16 mouse cellular contexts compared by ENCODE assay signal in the genomic region with DNA sequence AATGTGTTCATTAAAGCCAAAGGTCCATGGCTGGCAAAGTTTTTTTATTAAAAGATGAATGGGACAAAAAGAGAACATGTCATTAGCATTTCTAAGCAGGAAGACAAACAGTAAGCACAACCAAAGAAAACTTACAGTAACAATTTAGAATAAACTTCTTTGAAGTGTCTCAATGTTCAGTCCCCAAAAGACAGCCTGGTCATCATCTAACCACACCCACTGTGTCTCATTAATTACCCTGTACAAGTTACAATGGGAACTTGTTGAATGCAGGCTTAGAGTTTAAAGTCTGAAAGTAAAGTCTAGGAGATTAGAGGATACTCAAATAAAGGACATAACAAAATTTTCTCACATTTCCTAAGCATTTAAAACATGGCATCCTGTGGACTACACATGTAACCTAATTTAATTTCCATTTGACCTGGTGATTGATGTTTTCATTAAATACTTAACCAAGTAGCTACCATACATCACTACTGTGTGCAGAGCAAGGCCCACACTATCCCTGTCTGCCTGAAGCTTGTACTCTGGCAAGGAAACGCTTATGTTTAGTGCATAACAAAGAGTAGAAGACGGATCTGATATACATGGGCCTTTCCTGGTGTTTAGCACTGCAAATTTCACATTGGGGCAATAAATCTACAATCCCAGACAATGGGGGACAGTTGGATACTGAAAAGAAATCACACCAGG.
"Had no signal": no experiment of that assay in that cellular context is flagged by ENCODE, and none has a peak within 500 bp of the region (broad histone marks: within the 10 kb centered on the region; RNA-seq: fewer than 3 reads in every experiment).

No protein-coding gene starts in this region.

- DNase-seq: kidney, adult 18-20 months; kidney, postnatal 10 days; kidney, postnatal 4 days; liver; liver, embryonic 13.5 days; liver, postnatal 0 days; lung, postnatal 14 days; right cerebral cortex, postnatal 14 days; thymus, adult 2 months; thymus, postnatal 25 days had no signal

- H3K9me3 ChIP-seq: limb, embryonic 12.5 days; liver, embryonic 13.5 days; lung, embryonic 15.5 days; megakaryocyte, embryonic 14.5 days; stomach, embryonic 15.5 days had no signal

- ATAC-seq: liver, postnatal 0 days had no signal

- H3K27ac ChIP-seq: layer of hippocampus, adult 2 months; limb, embryonic 12.5 days; liver, embryonic 13.5 days; lung, embryonic 15.5 days; macrophage; stomach, embryonic 15.5 days had no signal

- H3K4me3 ChIP-seq: layer of hippocampus, adult 2 months; limb, embryonic 12.5 days; liver, embryonic 13.5 days; lung, embryonic 15.5 days; megakaryocyte, embryonic 14.5 days; stomach, embryonic 15.5 days had no signal

- H3K4me1 ChIP-seq: limb, embryonic 12.5 days; liver, embryonic 13.5 days; lung, embryonic 15.5 days; megakaryocyte, embryonic 14.5 days; stomach, embryonic 15.5 days had no signal

- H3K9ac ChIP-seq: limb, embryonic 12.5 days; liver, embryonic 13.5 days; liver, postnatal 0 days; lung, embryonic 15.5 days; stomach, embryonic 15.5 days had no signal

- H3K36me3 ChIP-seq: limb, embryonic 12.5 days; liver, embryonic 13.5 days; lung, embryonic 15.5 days; stomach, embryonic 15.5 days had no signal

- H3K4me2 ChIP-seq: limb, embryonic 12.5 days; liver, embryonic 13.5 days; lung, embryonic 15.5 days; stomach, embryonic 15.5 days had no signal

- H3K27me3 ChIP-seq: limb, embryonic 12.5 days; liver, embryonic 13.5 days; lung, embryonic 15.5 days; megakaryocyte, embryonic 14.5 days; stomach, embryonic 15.5 days had no signal
